Comparison of ENCODE assay signal across 22 mouse cellular contexts in genomic region chr1:106597575-106598291, GRCm38 (mm10).
DNase-seq lines count a peak whose midpoint lies in the region; ATAC-seq and TF ChIP-seq lines count a peak whose summit lies in the region.
"Had no signal": no experiment of that assay in that cellular context is flagged by ENCODE, and none has a peak within 500 bp of the region (broad histone marks: within the 10 kb centered on the region; RNA-seq: fewer than 3 reads in every experiment).

No protein-coding gene starts in this region.

- H3K27me3 ChIP-seq in kidney, embryonic 16.5 days (ENCODE audit: insufficient read depth, low read length): no peaks in the 10 kb centered on the region
- H3K27me3 ChIP-seq in CH12.LX (replicated peaks): no peaks in the 10 kb centered on the region
- no peaks in the 10 kb centered on the region for H3K27me3 ChIP-seq in limb, embryonic 12.5 days
- H3K27me3 ChIP-seq in stomach, postnatal 0 days (ENCODE audit: control insufficient read depth, insufficient read depth, low read length): no peaks in the 10 kb centered on the region
- H3K27me3 ChIP-seq: embryonic facial prominence, embryonic 12.5 days; hindbrain, embryonic 12.5 days had no signal

- peak overlapping the region; percentile 36; the same call in 1 of the 2 replicates for H3K27ac ChIP-seq in kidney, embryonic 16.5 days (ENCODE audit: low read length)
- no peak overlapping the region for H3K27ac ChIP-seq in CH12.LX (ENCODE audit: insufficient read depth, low read depth)
- H3K27ac ChIP-seq in limb, embryonic 12.5 days: peak overlapping the region; percentile 67
- no peak overlapping the region for H3K27ac ChIP-seq in stomach, postnatal 0 days (replicated peaks)
- H3K27ac ChIP-seq: embryonic facial prominence, embryonic 12.5 days; gastrocnemius, adult 2 months; heart, embryonic 10.5 days; hindbrain, embryonic 12.5 days had no signal

- dilution Hi-C loops in CH12.LX (cut with MboI; ENCODE audit: extremely low pct_ligation_motif_present, extremely low pct_unique_long_range_greater_than_20kb, low sequenced_read_pairs): no loop called here

- no peak for ATAC-seq in kidney, embryonic 16.5 days (ENCODE audit: low FRiP score, low TSS enrichment)
- peak; percentile 94 for ATAC-seq in limb, embryonic 12.5 days (ENCODE audit: insufficient number of reproducible peaks, insufficient read depth, low FRiP score, low TSS enrichment, low read depth)
- no peak for ATAC-seq in stomach, postnatal 0 days (ENCODE audit: low FRiP score, low TSS enrichment)
- ATAC-seq: CD4-positive, CD25-positive, alpha-beta regulatory T cell, adult 4 months; forebrain, postnatal 0 days; hindbrain, embryonic 16.5 days had no signal

- no peaks in the 10 kb centered on the region for H3K9me3 ChIP-seq in kidney, embryonic 16.5 days (ENCODE audit: low read length)
- no peaks in the 10 kb centered on the region for H3K9me3 ChIP-seq in CH12.LX (replicated peaks; ENCODE audit: low read length)
- no peaks in the 10 kb centered on the region for H3K9me3 ChIP-seq in limb, embryonic 12.5 days
- no peaks in the 10 kb centered on the region for H3K9me3 ChIP-seq in stomach, postnatal 0 days (ENCODE audit: control insufficient read depth, low read length)
- H3K9me3 ChIP-seq: embryonic facial prominence, embryonic 12.5 days; heart, embryonic 10.5 days; hindbrain, embryonic 12.5 days had no signal

- no peak for DNase-seq in kidney, adult 8-10 months
- DNase-seq in CH12.LX (ENCODE audit: extremely low read depth): peak; percentile 25
- no peak for DNase-seq in layer of hippocampus, adult 8-10 months (ENCODE audit: low spot score in 2 of 2)
- DNase-seq in stomach, postnatal 0 days (ENCODE audit: low spot score): no peak
- DNase-seq: adrenal gland, postnatal 10 days; B cell, adult 2 months; cerebellum, adult 11 months; cerebellum, adult 8-10 months; cerebellum, postnatal 14 days; embryo, embryonic 11 days; forebrain, postnatal 0 days; gastrocnemius, adult 2 months; gastrocnemius, postnatal 25 days; heart, postnatal 10 days; heart, postnatal 4 days had no signal

- in situ Hi-C loops in CH12.LX (cut with MboI; ENCODE audit: low pct_ligation_motif_present, low pct_unique_long_range_greater_than_20kb, low sequenced_read_pairs): no loop called here

- no peaks in the 10 kb centered on the region for H3K36me3 ChIP-seq in kidney, embryonic 16.5 days (ENCODE audit: insufficient read depth, low read length)
- H3K36me3 ChIP-seq in CH12.LX (replicated peaks in 1 of 2; ENCODE audit: control insufficient read depth in 1 of 2, insufficient read depth in 1 of 2, low read length in 1 of 2): peaks cover 0 to 2% of the 10 kb centered on the region in 2 experiments
- H3K36me3 ChIP-seq in limb, embryonic 12.5 days: no peaks in the 10 kb centered on the region
- H3K36me3 ChIP-seq in stomach, postnatal 0 days (ENCODE audit: control insufficient read depth, insufficient read depth, low read length): no peaks in the 10 kb centered on the region
- H3K36me3 ChIP-seq: embryonic facial prominence, embryonic 12.5 days; heart, embryonic 10.5 days; hindbrain, embryonic 12.5 days had no signal

- H3K79me2 ChIP-seq in CH12.LX (replicated peaks; ENCODE audit: control insufficient read depth, extremely low read depth, insufficient read depth, poor library complexity, severe bottlenecking): no peaks in the 10 kb centered on the region; the same call in 1 of the 2 replicates

- no peak for TF ChIP-seq CTCF in CH12.LX (conservative IDR thresholded peaks at IDR 0.05 in 1 of 2, IDR thresholded peaks at IDR 0.05 in 1 of 2; ENCODE audit: low read depth in 2 of 2, low read length in 2 of 2)
- no peak for TF ChIP-seq CTCF in stomach, postnatal 0 days (IDR thresholded peaks at IDR 0.05; ENCODE audit: low read depth)

- H3K4me2 ChIP-seq in kidney, embryonic 16.5 days (replicated peaks; ENCODE audit: low read depth, low read length): no peak overlapping the region
- H3K4me2 ChIP-seq in CH12.LX (ENCODE audit: insufficient read depth, low read depth, poor library complexity, severe bottlenecking): no peak overlapping the region; the same call in 1 of the 2 replicates
- peak overlapping the region; percentile 0; the same call in 1 of the 2 replicates for H3K4me2 ChIP-seq in limb, embryonic 12.5 days
- no peak overlapping the region for H3K4me2 ChIP-seq in stomach, postnatal 0 days (replicated peaks; ENCODE audit: low read depth)
- H3K4me2 ChIP-seq: embryonic facial prominence, embryonic 12.5 days; hindbrain, embryonic 12.5 days had no signal

- peaks cover 21% of the 10 kb centered on the region for H3K4me1 ChIP-seq in kidney, embryonic 16.5 days (ENCODE audit: insufficient read depth, low read length)
- H3K4me1 ChIP-seq in CH12.LX (ENCODE audit: control insufficient read depth in 1 of 2, insufficient read depth in 2 of 2): peaks cover 6 to 36% of the 10 kb centered on the region in 2 experiments; a peak in 3 of 4 replicates
- H3K4me1 ChIP-seq in limb, embryonic 12.5 days (replicated peaks): peaks cover 31% of the 10 kb centered on the region
- 0 out of 2 replicates have a peak, but pooled peaks cover 3% of the 10 kb centered on the region for H3K4me1 ChIP-seq in stomach, postnatal 0 days (replicated peaks; ENCODE audit: control insufficient read depth, insufficient read depth)

- H3K4me3 ChIP-seq in kidney, embryonic 16.5 days (ENCODE audit: low read length): no peak overlapping the region
- H3K4me3 ChIP-seq in CH12.LX (replicated peaks in 1 of 3; ENCODE audit: low read depth in 2 of 3, low read length in 2 of 3, poor library complexity in 1 of 3): no peak overlapping the region
- no peak overlapping the region for H3K4me3 ChIP-seq in limb, embryonic 12.5 days (replicated peaks)
- H3K4me3 ChIP-seq in stomach, postnatal 0 days (ENCODE audit: low read depth, low read length): no peak overlapping the region
- H3K4me3 ChIP-seq: embryonic facial prominence, embryonic 12.5 days; gastrocnemius, adult 2 months; heart, embryonic 10.5 days; hindbrain, embryonic 12.5 days had no signal

- no peak overlapping the region for H3K9ac ChIP-seq in kidney, embryonic 16.5 days (replicated peaks; ENCODE audit: low read length)
- H3K9ac ChIP-seq in CH12.LX (ENCODE audit: insufficient read depth, low read depth): no peak overlapping the region
- no peak overlapping the region for H3K9ac ChIP-seq in limb, embryonic 12.5 days (replicated peaks)
- no peak overlapping the region for H3K9ac ChIP-seq in stomach, postnatal 0 days (ENCODE audit: low read length)
- H3K9ac ChIP-seq: embryonic facial prominence, embryonic 12.5 days; forebrain, postnatal 0 days; hindbrain, embryonic 12.5 days had no signal

- 43% methylated on average over 5 of the region's 5 CpGs for WGBS in kidney, embryonic 16.5 days
- whole genome bisulfite sequencing in limb, embryonic 12.5 days: 16% methylated on average over 5 of the region's 5 CpGs
- WGBS in stomach, postnatal 0 days: 61% methylated on average over 5 of the region's 5 CpGs

- no peak for TF ChIP-seq POLR2A in CH12.LX (IDR thresholded peaks at IDR 0.05; ENCODE audit: low read depth, low read length)

- no peak for TF ChIP-seq RAD21 in CH12.LX (IDR thresholded peaks at IDR 0.05; ENCODE audit: low read depth, low read length)

- TF ChIP-seq EP300 in CH12.LX (IDR thresholded peaks at IDR 0.05; ENCODE audit: low read length): peak; percentile 22; the same call in 1 of the 2 replicates
- TF ChIP-seq EP300 in stomach, postnatal 0 days (optimal IDR thresholded peaks at IDR 0.05): no peak

TF ChIP-seq in CH12.LX, 34 proteins besides CTCF, POLR2A, EP300 and RAD21:
- no peak for TF ChIP-seq ZKSCAN1 (IDR thresholded peaks at IDR 0.05; ENCODE audit: borderline replicate concordance, low read depth, low read length)
- TF ChIP-seq BHLHE40 (IDR thresholded peaks at IDR 0.05; ENCODE audit: low read depth, low read length): peak; percentile 56
- no peak for TF ChIP-seq ZC3H11A (IDR thresholded peaks at IDR 0.05; ENCODE audit: low read depth, low read length)
- 0 out of 2 replicates have a peak, but pooled peaks have one; percentile 31 for TF ChIP-seq TCF12 (IDR thresholded peaks at IDR 0.05; ENCODE audit: low read depth, low read length)
- TF ChIP-seq ETS1 (conservative IDR thresholded peaks at IDR 0.05; ENCODE audit: low read depth, low read length): peak; percentile 60
- no peak for TF ChIP-seq ELF1 (IDR thresholded peaks at IDR 0.05; ENCODE audit: low read depth, low read length)
- no peak for TF ChIP-seq CHD1 (IDR thresholded peaks at IDR 0.05; ENCODE audit: low read depth, low read length)

Comparison
In these comparisons a context has a peak if more than half of its experiments do, and no peak if none do; other contexts are left out.
1. H3K27ac ChIP-seq: peak in kidney, embryonic 16.5 days (single experiment) and limb, embryonic 12.5 days (single experiment); none in CH12.LX (single experiment) and stomach, postnatal 0 days (single experiment).